Mouse (Mus musculus) MEL (cell line): Measurements from ENCODE around the gene Agbl3.

Experiments
- CHD2 ChIP-seq: IDR thresholded peaks from 2 replicates; pipeline ENCODE4 v1.6.1; 2011; ENCODE audit warnings: low read length, improper control_type of control experiment
- CTCF ChIP-seq, 3 experiments: IDR thresholded peaks in 2 of 3; conservative IDR thresholded peaks in 1 of 3; 2 replicates each; pipeline ENCODE4 v1.5.1; 2011 to 2012; ENCODE audit warnings: low read length in 3 of 3, low read depth in 2 of 3, mild to moderate bottlenecking in 2 of 3, improper control_type of control experiment in 1 of 3, inconsistent platforms in 1 of 3, mixed read lengths in 1 of 3, moderate library complexity in 1 of 3; ENCODE audit not compliant: control insufficient read depth in 1 of 3, insufficient read depth in 1 of 3, poor library complexity in 1 of 3, severe bottlenecking in 1 of 3
- MXI1 ChIP-seq: IDR thresholded peaks from 2 replicates; pipeline ENCODE4 v1.6.1; 2011; ENCODE audit warnings: mild to moderate bottlenecking, low read depth, low read length, improper control_type of control experiment
- MYB ChIP-seq: IDR thresholded peaks from 2 replicates; pipeline ENCODE4 v1.6.1; 2011; ENCODE audit warnings: mild to moderate bottlenecking, low read depth, low read length, improper control_type of control experiment
- MYC ChIP-seq: IDR thresholded peaks from 2 replicates; pipeline ENCODE4 v1.6.1; 2011; ENCODE audit warnings: low read depth, mild to moderate bottlenecking, low read length, improper control_type of control experiment, moderate library complexity
- NELFE ChIP-seq: IDR thresholded peaks from 2 replicates; pipeline ENCODE4 v1.6.1; 2011; ENCODE audit warnings: low read depth, low read length, improper control_type of control experiment
- NRF1 ChIP-seq: IDR thresholded peaks from 2 replicates; pipeline ENCODE4 v1.6.1; 2014; ENCODE audit warnings: low read depth, mild to moderate bottlenecking, inconsistent platforms, low read length, improper control_type of control experiment, moderate library complexity; ENCODE audit not compliant: poor library complexity, insufficient read depth, severe bottlenecking
- POLR2A ChIP-seq, 2 experiments: IDR thresholded peaks; 2 replicates each; pipeline ENCODE4 v1.6.1; 2011 to 2012; ENCODE audit warnings: low read length in 2 of 2, mild to moderate bottlenecking in 2 of 2, control low read depth in 1 of 2, improper control_type of control experiment in 1 of 2, low read depth in 1 of 2, moderate library complexity in 1 of 2; ENCODE audit not compliant: control insufficient read depth in 1 of 2, insufficient read depth in 1 of 2, poor library complexity in 1 of 2
- TAL1 ChIP-seq: IDR thresholded peaks from 2 replicates; pipeline ENCODE4 v1.6.1; 2012; ENCODE audit warnings: mild to moderate bottlenecking, inconsistent platforms, low read length, moderate library complexity, mixed read lengths
- TBP ChIP-seq: IDR thresholded peaks from 2 replicates; pipeline ENCODE4 v1.8.0; 2011; ENCODE audit warnings: low read depth, low read length, improper control_type of control experiment
- USF2 ChIP-seq, 2 experiments: IDR thresholded peaks; 2 replicates each; pipeline ENCODE4 v1.6.1; 2011 to 2012; ENCODE audit warnings: improper control_type of control experiment in 2 of 2, low read length in 2 of 2, borderline replicate concordance in 1 of 2, inconsistent platforms in 1 of 2, low read depth in 1 of 2, mild to moderate bottlenecking in 1 of 2; ENCODE audit not compliant: insufficient read depth in 1 of 2

DNA sequence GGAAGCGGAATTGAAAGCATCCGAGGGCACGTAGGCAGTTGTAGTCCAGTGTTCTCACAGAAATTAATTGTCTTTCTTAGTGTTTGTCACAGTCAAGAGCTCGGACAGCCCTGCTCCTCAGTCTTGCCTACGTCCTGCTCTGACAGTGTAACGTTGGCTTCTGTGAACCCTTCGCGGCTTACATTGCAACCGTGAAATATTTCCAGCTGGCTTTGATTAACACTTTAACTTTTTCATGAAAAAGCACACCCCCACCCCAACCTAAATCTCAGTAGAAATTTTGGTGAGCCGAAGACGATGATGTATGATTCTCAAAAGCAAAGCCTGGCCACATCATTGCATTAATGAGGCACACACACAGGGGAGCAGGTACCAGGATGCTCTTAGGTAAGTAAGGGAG is 31.7 kb upstream of the Agbl3 start:
- TF ChIP-seq POLR2A (IDR thresholded peaks at IDR 0.05; ENCODE audit: control insufficient read depth in 1 of 2, insufficient read depth in 1 of 2, low read depth in 1 of 2, low read length in 2 of 2, poor library complexity in 1 of 2), result no peak
- TF ChIP-seq CTCF (IDR thresholded peaks at IDR 0.05 in 2 of 3, conservative IDR thresholded peaks at IDR 0.05 in 1 of 3; ENCODE audit: control insufficient read depth in 1 of 3, insufficient read depth in 1 of 3, low read depth in 2 of 3, low read length in 3 of 3, poor library complexity in 1 of 3, severe bottlenecking in 1 of 3), result no peak
- no peak for TF ChIP-seq NRF1
- TF ChIP-seq TAL1, result no peak
- TF ChIP-seq NELFE, result no peak
- no peak for TF ChIP-seq MXI1
- TF ChIP-seq CHD2, result no peak
- no peak for TF ChIP-seq MYC
- no peak for TF ChIP-seq MYB
- TF ChIP-seq USF2 (IDR thresholded peaks at IDR 0.05; ENCODE audit: borderline replicate concordance in 1 of 2, insufficient read depth in 1 of 2, low read depth in 1 of 2, low read length in 2 of 2), result no peak
- TF ChIP-seq TBP, result no peak
